Mouse (Mus musculus) kidney, adult 2 months (tissue): ENCODE results near the gene Rtca.

Source experiments
- CTCF ChIP-seq: fragments of 200-500 bp; conservative IDR thresholded peaks from 2 replicates; pipeline ENCODE4 v1.5.1; 2011; ENCODE audit warnings: low read depth, mild to moderate bottlenecking, control low read depth, low read length, moderate library complexity, mixed read lengths; ENCODE audit not compliant: insufficient read depth, insufficient read length
- POLR2A ChIP-seq: fragments of 200-500 bp; IDR thresholded peaks from one replicate; pipeline ENCODE4 v1.6.1; 2011; ENCODE audit warnings: low read depth, low read length, control low read depth

DNA sequence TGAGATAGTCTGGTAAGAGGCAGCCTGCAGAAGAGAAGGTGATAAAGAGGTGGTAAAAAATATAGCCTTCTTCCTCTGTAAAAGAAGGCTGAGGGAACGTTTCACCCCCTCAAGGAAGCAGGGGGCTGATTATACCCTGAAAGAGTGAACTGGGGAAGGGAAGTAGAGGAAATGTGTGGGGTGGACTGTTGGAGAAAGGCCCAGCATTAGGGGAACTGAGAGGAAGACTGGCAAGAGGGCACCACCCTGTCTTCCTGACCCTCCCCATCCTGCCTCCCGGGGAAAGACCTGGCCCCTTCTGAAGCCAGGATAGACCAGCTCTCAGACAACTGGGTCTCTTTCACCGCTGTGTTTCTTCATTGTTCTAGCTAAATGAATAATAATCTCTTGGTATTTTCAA lies 34.5 kb upstream of the Rtca start:
- TF ChIP-seq POLR2A (no peak), CTCF (no peak)
